Mouse (Mus musculus) stomach, embryonic 15.5 days (tissue): ENCODE measurements around the gene Olfr282. TPM values are rescaled to one million over a fixed set of nuclear protein-coding genes. Genes with fewer than 3 reads are reported as not detected.
"Not testable (repeated sequence)": the region's sequence is repeated elsewhere in the genome, so short reads cannot be mapped to it uniquely, and the experiment has no call there.

Experiments
- ATAC-seq: fragments of 200-750 bp; cut with Nextera tagmentation; 2 replicates; pipeline ENCODE4 v1.8.0; 2017; ENCODE audit warnings: low read depth, moderate number of reproducible peaks, moderate TSS enrichment; ENCODE audit not compliant: insufficient read depth, low FRiP score
- H3K27ac ChIP-seq: fragments of 300-500 bp; sonication (generic); 2 replicates; pipeline ENCODE4 v1.5.1; 2015; ENCODE audit warnings: mild to moderate bottlenecking, inconsistent platforms
- H3K27me3 ChIP-seq: fragments of 300-500 bp; sonication (generic); replicated peaks from 2 replicates; pipeline ENCODE4 v1.6.1; 2015; ENCODE audit warnings: inconsistent platforms
- H3K36me3 ChIP-seq: fragments of 300-500 bp; sonication (generic); 2 replicates; pipeline ENCODE4 v1.6.1; 2015; ENCODE audit warnings: inconsistent platforms
- H3K4me1 ChIP-seq: fragments of 300-500 bp; sonication (generic); 2 replicates; pipeline ENCODE4 v1.6.1; 2015; ENCODE audit warnings: inconsistent platforms
- H3K4me2 ChIP-seq: fragments of 300-500 bp; sonication (generic); 2 replicates; pipeline ENCODE4 v1.6.1; 2015; ENCODE audit warnings: mild to moderate bottlenecking, inconsistent platforms
- H3K4me3 ChIP-seq: fragments of 300-500 bp; sonication (generic); replicated peaks from 2 replicates; pipeline ENCODE4 v1.5.1; 2015; ENCODE audit warnings: inconsistent platforms
- H3K9ac ChIP-seq: fragments of 300-500 bp; sonication (generic); 2 replicates; pipeline ENCODE4 v1.6.1; 2015; ENCODE audit warnings: inconsistent platforms
- H3K9me3 ChIP-seq: fragments of 300-500 bp; sonication (generic); 2 replicates; pipeline ENCODE4 v1.6.1; 2016; ENCODE audit warnings: inconsistent platforms
- WGBS: fragments of 180-500 bp; shearing (Covaris S2); methylation state at CpG from one replicate; pipeline ENCODE4 v1.1.7; 2015; 5-methylcytosine and 5-hydroxymethylcytosine counted together
- polyA plus RNA-seq: library from polyadenylated mRNA; unstranded; fragments of >200 nt; fragmentation: Nextera tagmentation; extraction: Ambion mirVana; gene quantifications from 2 replicates; pipeline ENCODE4 v1.2.1, GENCODE M21; 2015

Gene Olfr282
- not detected in 2 replicates for polyA plus RNA-seq

DNA sequence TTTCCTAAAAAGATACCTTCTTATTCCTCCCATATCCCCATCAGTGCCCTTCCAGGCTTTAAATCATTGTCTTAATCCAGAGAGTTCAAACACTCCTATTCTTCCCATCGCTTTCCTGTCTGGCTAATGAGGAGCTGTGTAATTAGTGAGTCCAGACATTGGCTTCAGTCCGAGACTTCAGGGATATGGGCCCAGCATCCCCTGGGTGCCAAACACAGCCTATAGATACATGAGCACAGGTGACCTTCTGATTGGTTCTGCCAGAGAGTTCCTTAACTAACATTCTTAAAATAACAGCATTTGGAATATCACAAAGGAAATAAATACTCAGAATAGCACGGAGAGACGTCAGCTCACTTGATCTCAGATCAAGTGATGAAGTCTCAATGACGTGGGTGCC is at the start of gene Olfr282:
Gene Olfr282, plus strand, starts transcription at position 301 of the 400 bp plus-strand sequence.
- ATAC-seq, H3K4me1 ChIP-seq: not testable (repeated sequence)
- 76% methylated on average over 5 of the region's 5 CpGs for WGBS

DNA sequence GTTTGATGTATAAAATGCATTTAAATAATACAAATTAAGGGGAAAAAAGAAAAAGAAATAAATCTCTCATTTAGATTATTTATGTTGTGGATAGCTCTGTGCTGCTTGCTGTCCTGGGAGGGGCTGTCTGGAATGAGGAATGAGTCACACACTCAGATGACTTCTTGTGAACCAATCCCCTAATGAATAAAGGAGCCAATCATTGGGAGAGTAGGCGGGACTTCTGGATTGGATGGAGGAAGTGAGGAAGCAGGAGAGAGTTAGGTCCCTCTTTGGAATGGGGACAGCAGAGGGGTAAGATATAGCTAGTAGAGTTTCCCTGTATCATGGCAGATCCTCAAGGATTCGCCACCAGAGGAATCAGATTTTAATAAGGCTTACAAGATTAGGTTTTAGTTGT is 43.4 kb upstream of the Olfr282 start:
- H3K27ac ChIP-seq = no peak overlapping the region
- no peaks in the 10 kb centered on the region for H3K36me3 ChIP-seq
- no peak overlapping the region for H3K4me2 ChIP-seq
- no peaks in the 10 kb centered on the region for H3K9me3 ChIP-seq
- H3K4me3 ChIP-seq = no peak overlapping the region
- no peaks in the 10 kb centered on the region for H3K27me3 ChIP-seq
- ATAC-seq = no peak
- H3K9ac ChIP-seq = no peak overlapping the region
- no peaks in the 10 kb centered on the region for H3K4me1 ChIP-seq
- WGBS = 73% methylated on average over 2 of the region's 2 CpGs

More for the DNA sequence above, at the start of gene Olfr282:
- not testable (repeated sequence) for H3K4me3 ChIP-seq, H3K9me3 ChIP-seq, H3K36me3 ChIP-seq, H3K27ac ChIP-seq, H3K27me3 ChIP-seq, H3K9ac ChIP-seq, H3K4me2 ChIP-seq

- Histone ChIP-seq H3K9me3 (no peaks in the 10 kb centered on the region), H3K4me3 (no peak overlapping the region), H3K36me3 (no peaks in the 10 kb centered on the region), H3K9ac (no peak overlapping the region), H3K4me2 (no peak overlapping the region), H3K4me1 (no peaks in the 10 kb centered on the region), H3K27ac (no peak overlapping the region), H3K27me3 (no peaks in the 10 kb centered on the region)
- 29% methylated on average over 7 of the region's 7 CpGs for WGBS
- ATAC-seq = no peak
These were observed 41.2 kb upstream of the Olfr282 start for GRCm38 (mm10) chr15:98389796-98390195.

DNA sequence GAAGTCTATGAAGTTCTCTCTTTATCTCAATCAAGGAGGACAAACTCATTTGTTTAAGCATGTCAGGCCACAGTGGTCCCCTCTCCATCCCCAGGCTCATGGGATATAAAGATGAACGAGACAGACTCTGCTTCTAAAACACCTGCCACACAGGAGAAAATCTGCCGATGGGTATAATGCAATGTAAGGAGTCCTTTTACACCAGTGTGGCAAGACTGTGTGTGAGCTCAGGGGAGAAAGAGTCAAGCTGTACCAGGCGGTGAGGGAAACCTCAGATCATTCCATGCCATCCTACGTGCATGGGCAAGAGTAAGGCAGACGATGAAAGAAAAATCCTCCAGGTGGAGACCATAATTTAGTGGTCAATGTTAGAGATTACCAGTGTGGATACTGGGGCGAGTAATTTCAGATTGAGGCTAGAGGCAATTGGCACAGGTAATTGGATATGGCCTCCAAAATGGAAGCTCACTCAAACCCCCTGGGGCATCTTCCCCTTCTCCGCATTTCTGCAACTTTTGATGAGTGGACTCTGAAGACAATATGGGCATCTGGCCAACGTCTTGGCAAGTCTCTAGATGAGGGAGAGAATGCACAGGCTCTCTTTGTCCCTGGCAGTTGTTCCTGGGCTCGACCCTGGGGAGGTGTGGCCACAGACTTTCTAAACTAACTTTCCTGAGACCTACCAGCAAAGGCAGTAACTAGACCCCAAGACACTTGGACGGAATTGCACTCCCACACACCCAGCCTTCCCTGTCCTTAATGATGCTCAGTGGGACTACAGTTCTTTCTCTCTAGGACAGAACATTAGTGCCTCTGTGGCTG is 39.7 kb upstream of the Olfr282 start:
- H3K27ac ChIP-seq = no peak overlapping the region
- H3K9ac ChIP-seq = no peak overlapping the region
- H3K4me3 ChIP-seq = no peak overlapping the region
- 63% methylated on average over 10 of the region's 10 CpGs for WGBS
- no peaks in the 10 kb centered on the region for H3K36me3 ChIP-seq
- ATAC-seq = no peak
- H3K4me2 ChIP-seq = no peak overlapping the region
- no peaks in the 10 kb centered on the region for H3K4me1 ChIP-seq
- no peaks in the 10 kb centered on the region for H3K27me3 ChIP-seq
- H3K9me3 ChIP-seq = no peaks in the 10 kb centered on the region

- H3K4me2 ChIP-seq = no peak overlapping the region
- WGBS = 33% methylated on average over 2 of the region's 2 CpGs
- no peak overlapping the region for H3K27ac ChIP-seq
- no peaks in the 10 kb centered on the region for H3K9me3 ChIP-seq
- H3K9ac ChIP-seq = no peak overlapping the region
- no peak for ATAC-seq
- no peaks in the 10 kb centered on the region for H3K4me1 ChIP-seq
- no peaks in the 10 kb centered on the region for H3K27me3 ChIP-seq
- no peaks in the 10 kb centered on the region for H3K36me3 ChIP-seq
- no peak overlapping the region for H3K4me3 ChIP-seq
These were observed 39.2 kb upstream of the Olfr282 start for GRCm38 (mm10) chr15:98391903-98392187.

DNA sequence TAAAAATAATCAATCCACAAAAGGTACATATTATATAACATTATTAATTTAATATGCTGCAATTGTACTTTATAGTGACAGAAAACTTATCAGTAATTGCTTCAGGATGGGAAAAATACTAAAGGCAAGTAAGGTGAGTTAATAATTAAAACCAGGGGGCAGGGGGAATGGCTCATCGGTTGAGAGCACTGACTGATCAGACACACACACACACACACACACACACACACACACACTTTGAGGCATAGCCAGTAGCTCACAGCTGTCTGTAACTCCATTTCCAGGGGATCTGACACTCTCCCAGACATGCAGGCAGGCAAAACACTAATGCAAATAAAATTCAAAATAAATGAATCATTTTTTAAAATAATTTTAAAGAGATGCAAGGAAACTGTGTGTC is 33.9 kb upstream of the Olfr282 start:
- Histone ChIP-seq H3K36me3 (no peaks in the 10 kb centered on the region), H3K4me1 (no peaks in the 10 kb centered on the region), H3K4me3 (no peak overlapping the region), H3K27ac (no peak overlapping the region), H3K9ac (no peak overlapping the region), H3K4me2 (no peak overlapping the region), H3K27me3 (no peaks in the 10 kb centered on the region), H3K9me3 (no peaks in the 10 kb centered on the region)
- ATAC-seq = no peak
- WGBS = 71% methylated on average over 1 of the region's 1 CpGs

DNA sequence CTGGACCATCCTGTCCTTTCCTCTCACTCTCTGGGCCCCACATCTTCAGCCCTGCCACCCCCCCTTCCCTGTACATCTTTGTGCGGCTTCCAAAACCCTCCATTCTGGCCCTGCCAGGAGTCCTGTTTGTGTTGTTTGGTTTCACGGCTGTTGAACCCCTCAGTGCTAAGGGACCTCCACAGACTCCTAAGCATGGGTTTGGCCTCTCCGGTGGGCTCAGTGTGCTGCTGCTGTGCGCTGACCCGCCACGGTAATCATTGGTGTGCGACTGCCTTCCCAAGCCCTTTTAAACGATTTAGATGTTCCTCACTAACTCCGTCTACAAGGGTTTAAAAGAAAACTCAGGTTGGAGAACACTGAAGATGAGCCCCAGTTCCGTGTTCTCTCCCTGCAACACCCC is 28.7 kb upstream of the Olfr282 start:
- H3K4me2 ChIP-seq = no peak overlapping the region
- no peak overlapping the region for H3K4me3 ChIP-seq
- no peak for ATAC-seq
- no peaks in the 10 kb centered on the region for H3K9me3 ChIP-seq
- no peaks in the 10 kb centered on the region for H3K36me3 ChIP-seq
- no peak overlapping the region for H3K9ac ChIP-seq
- 86% methylated on average over 10 of the region's 10 CpGs for WGBS
- H3K4me1 ChIP-seq = no peaks in the 10 kb centered on the region
- no peak overlapping the region for H3K27ac ChIP-seq
- no peaks in the 10 kb centered on the region for H3K27me3 ChIP-seq

DNA sequence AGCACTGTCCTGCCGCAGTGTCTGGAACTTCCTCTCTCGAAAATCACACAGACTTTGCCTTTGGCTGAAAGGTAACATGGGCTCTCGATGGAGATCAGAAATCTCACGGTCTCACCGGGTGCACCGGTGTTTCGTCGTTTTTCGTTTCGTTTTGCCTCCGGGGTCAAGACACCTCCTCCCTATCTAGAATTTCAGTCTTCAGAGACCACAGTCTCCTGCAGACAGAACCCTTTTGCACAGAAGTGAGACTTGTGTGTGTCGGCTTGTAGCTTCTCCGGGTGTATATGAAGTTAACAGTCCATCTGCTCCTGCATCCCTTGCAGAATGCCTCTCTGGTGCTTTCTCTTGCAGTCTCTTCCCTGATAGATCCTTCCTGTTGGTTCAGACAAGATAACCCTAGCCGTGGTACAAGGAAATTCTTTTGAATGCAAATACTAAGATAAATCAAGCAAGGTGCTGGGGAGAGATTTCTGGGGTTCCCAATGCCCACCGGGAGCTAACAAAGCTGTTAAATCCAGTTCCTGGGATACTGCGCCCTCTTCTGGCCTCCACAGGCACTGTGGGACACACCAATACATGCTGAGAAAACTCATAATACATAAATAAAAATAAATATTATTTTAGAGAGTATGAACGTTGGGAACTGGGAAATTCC is 22.5 kb upstream of the Olfr282 start:
- no peak for ATAC-seq
- Histone ChIP-seq H3K27me3 (no peaks in the 10 kb centered on the region), H3K4me2 (no peak overlapping the region), H3K4me1 (no peaks in the 10 kb centered on the region), H3K36me3 (no peaks in the 10 kb centered on the region), H3K9me3 (no peaks in the 10 kb centered on the region), H3K4me3 (no peak overlapping the region), H3K27ac (no peak overlapping the region), H3K9ac (no peak overlapping the region)
- 70% methylated on average over 17 of the region's 17 CpGs for WGBS

GRCm38 (mm10) chr15:98409635-98410034 is 21.4 kb upstream of the Olfr282 start:
- WGBS = 78% methylated on average over 2 of the region's 2 CpGs
- H3K9ac ChIP-seq = no peak overlapping the region
- H3K36me3 ChIP-seq = no peaks in the 10 kb centered on the region
- no peak overlapping the region for H3K27ac ChIP-seq
- H3K4me1 ChIP-seq = no peaks in the 10 kb centered on the region
- ATAC-seq = no peak
- H3K9me3 ChIP-seq = no peaks in the 10 kb centered on the region
- H3K4me3 ChIP-seq = no peak overlapping the region
- no peaks in the 10 kb centered on the region for H3K27me3 ChIP-seq
- H3K4me2 ChIP-seq = no peak overlapping the region

DNA sequence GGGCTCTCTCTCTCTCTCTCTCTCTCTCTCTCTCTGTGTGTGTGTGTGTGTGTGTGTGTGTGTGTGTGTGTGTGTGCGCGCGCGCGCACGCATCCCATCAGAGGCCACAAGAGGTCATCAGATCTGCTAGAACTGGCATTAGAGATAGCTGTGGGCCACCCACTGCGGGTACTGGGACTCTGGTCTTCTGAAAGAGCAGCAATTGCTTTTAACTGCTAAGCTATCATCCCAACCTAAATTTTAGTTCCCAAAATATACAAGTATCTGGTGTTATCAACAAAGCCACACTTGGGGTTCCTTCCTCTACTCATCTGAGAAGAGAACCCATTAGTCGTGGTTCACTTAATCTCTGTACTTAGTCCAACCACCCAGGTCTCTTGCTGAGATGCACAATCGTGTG is 20.8 kb upstream of the Olfr282 start:
- ATAC-seq = no peak
- H3K4me2 ChIP-seq = no peak overlapping the region
- H3K9ac ChIP-seq = no peak overlapping the region
- H3K27me3 ChIP-seq = no peaks in the 10 kb centered on the region
- no peak overlapping the region for H3K4me3 ChIP-seq
- no peaks in the 10 kb centered on the region for H3K9me3 ChIP-seq
- WGBS = 89% methylated on average over 9 of the region's 9 CpGs
- no peak overlapping the region for H3K27ac ChIP-seq
- H3K4me1 ChIP-seq = no peaks in the 10 kb centered on the region
- no peaks in the 10 kb centered on the region for H3K36me3 ChIP-seq

- Histone ChIP-seq H3K27ac (no peak overlapping the region), H3K36me3 (no peaks in the 10 kb centered on the region), H3K9ac (no peak overlapping the region), H3K27me3 (no peaks in the 10 kb centered on the region), H3K4me2 (no peak overlapping the region), H3K4me1 (no peaks in the 10 kb centered on the region), H3K4me3 (no peak overlapping the region), H3K9me3 (no peaks in the 10 kb centered on the region)
- ATAC-seq = no peak
- WGBS = 71% methylated on average over 4 of the region's 4 CpGs
These were observed 15.0 kb upstream of the Olfr282 start for GRCm38 (mm10) chr15:98415996-98416395.

DNA sequence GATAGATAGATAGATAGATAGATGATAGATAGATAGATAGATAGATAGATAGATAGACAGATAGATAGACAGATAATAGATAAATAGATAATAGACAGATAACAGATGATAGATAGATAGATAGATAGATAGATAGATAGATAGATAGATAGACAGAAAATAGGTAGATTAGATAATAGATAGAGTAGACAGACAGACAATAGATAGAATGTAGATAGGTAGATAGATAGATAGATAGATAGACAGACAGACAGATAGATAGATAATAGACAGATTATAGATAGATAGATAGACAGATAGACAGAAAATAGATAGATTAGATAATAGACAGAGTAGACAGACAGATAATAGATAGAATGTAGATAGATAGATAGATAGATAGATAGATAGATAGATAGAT is 14.2 kb upstream of the Olfr282 start:
- H3K9me3 ChIP-seq, ATAC-seq, H3K36me3 ChIP-seq, H3K27ac ChIP-seq, H3K4me2 ChIP-seq, H3K4me3 ChIP-seq, H3K27me3 ChIP-seq, H3K4me1 ChIP-seq, H3K9ac ChIP-seq: not testable (repeated sequence)
